Mouse (Mus musculus): ENCODE data around the gene Aldh3b3.
"Not testable (repeated sequence)": the region's sequence is repeated elsewhere in the genome, so short reads cannot be mapped to it uniquely, and the experiment has no call there.

Gene Aldh3b3

DNA sequence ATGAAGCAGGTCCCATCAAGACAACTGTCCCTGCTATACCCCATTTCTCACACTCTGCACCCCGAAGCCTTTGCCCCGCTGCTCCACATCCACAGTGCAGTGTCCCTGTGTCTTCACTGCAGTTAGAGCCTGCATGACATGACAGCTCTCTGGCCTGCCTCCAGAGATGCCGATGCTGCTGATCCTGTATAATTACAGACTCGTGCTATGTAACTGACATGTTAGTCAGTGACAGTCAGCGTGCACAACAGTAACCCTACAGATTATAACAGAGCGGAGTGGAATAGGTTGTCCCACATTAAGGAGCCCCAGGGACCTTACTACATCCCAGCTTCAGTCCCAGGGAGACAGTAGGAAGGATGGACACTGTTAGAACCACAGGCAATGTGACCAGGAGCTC is 16.2 kb downstream of the Aldh3b3 start:
- DNase-seq (ENCODE audit: low read depth, low spot score) = not testable (repeated sequence)

- DNase-seq (ENCODE audit: low read depth, low spot score) = no peak
Measured at GRCm38 (mm10) chr19:3975866-3976265, 17.4 kb downstream of the Aldh3b3 start.

GRCm38 (mm10) chr19:3980309-3980708 is 21.9 kb downstream of the Aldh3b3 start:
- peak; percentile 83 for DNase-seq (ENCODE audit: low read depth, low spot score)

GRCm38 (mm10) chr19:3980917-3981316 is 22.5 kb downstream of the Aldh3b3 start:
- DNase-seq (ENCODE audit: low read depth, low spot score) = no peak

- DNase-seq (ENCODE audit: low read depth, low spot score) = no peak
Measured at GRCm38 (mm10) chr19:3983527-3984200, 25.2 kb downstream of the Aldh3b3 start.

DNA sequence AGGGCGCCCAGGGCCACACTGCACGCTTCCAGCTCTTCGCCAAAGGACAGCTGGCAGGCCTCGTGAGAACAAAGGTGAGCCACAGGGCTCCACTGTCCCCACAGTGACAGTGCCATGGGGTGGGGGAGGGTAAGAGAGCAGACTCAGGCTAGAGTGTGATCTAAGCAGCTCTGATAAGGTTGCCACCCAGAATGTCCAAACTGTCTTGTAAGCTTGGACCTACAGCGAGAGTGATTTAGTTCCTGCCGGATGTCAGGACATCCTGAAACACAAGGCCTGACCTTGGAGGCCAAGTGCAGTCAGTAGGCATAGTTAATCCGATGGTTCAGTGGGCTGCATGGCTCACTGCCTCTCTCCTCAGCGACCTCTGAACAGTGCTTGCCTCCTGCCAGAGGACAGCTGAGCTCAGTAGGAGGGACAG is 26.8 kb downstream of the Aldh3b3 start:
- no peak for DNase-seq (ENCODE audit: low read depth, low spot score)

GRCm38 (mm10) chr19:3986334-3986733 is 27.9 kb downstream of the Aldh3b3 start, which contains the start of gene Acy3:
Gene Acy3 (plus strand): TSS chr19:3986570.
- no peak for DNase-seq (ENCODE audit: low read depth, low spot score)

GRCm38 (mm10) chr19:3988066-3988465 is 29.6 kb downstream of the Aldh3b3 start:
- no peak for DNase-seq (ENCODE audit: low read depth, low spot score)

DNA sequence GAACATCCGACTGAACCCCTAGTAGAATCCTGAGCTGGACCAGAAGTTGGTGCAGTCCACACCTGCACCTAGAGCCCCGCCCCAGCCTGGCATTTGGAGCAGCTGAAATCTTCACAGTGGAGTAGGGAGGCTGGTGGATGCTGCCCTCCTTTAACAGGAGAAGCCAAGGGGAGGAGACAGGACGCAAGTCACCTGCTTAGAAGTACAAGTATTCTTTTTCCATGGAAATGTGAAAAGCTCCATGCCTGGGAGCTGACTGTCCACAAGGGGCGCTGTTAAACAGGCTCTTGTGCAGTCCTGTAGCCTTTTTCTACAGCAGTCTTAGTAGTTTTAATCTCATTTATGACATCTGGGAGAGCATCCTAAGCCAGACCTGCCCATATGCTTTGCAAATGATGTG is 30.3 kb downstream of the Aldh3b3 start:
- DNase-seq (ENCODE audit: low read depth, low spot score) = no peak

- DNase-seq (ENCODE audit: low read depth, low spot score) = no peak
Measured at GRCm38 (mm10) chr19:3990804-3991203, 32.4 kb downstream of the Aldh3b3 start.

DNA sequence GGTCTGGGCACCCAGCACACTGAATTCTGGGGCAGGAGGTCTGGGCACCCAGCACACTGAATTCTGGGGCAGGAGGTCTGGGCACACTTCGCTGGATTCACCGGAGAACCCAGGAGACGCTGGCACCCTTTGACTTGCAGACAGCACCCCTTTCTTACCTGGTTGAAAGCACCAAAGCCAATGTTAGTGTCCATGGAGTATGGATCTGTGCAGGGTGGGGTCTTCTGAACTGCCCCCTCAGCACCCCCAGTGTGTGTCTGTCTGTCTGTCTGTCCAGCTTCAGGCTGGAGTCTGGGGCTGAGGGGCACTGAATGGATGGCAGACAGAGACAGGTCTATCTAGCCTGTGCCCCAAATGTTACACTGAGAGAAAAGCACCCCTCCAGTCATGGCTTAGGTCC is 33.1 kb downstream of the Aldh3b3 start:
- no peak for DNase-seq (ENCODE audit: low read depth, low spot score)

GRCm38 (mm10) chr19:3991966-3992365 is 33.5 kb downstream of the Aldh3b3 start:
- DNase-seq (ENCODE audit: low read depth, low spot score) = no peak

DNA sequence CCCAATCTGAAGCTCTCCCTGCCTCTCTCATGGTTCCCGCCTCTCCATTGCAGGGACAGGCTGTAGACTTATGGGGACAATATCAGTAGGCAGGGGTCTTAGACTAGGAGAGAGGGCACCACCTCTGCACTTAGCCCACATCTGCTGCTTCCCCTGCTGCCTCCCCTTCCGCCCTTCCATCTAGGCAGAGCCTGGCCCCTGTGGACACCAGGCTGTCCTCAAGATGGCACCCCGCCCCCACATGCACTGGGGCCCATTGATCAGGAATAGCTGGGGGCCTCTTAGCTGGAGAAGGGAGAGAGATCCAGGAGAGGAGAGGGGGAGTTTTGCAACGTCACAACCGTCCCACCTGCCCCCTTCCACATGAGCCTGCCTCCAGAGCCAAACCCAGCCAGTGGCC is 34.0 kb downstream of the Aldh3b3 start, which contains the start of gene Tbx10:
Gene Tbx10 (plus strand): TSS at position 337 of the 400 bp plus-strand sequence.
- no peak for DNase-seq (ENCODE audit: low read depth, low spot score)

GRCm38 (mm10) chr19:3994932-3995331 is 36.5 kb downstream of the Aldh3b3 start:
- DNase-seq (ENCODE audit: low read depth, low spot score) = no peak

DNA sequence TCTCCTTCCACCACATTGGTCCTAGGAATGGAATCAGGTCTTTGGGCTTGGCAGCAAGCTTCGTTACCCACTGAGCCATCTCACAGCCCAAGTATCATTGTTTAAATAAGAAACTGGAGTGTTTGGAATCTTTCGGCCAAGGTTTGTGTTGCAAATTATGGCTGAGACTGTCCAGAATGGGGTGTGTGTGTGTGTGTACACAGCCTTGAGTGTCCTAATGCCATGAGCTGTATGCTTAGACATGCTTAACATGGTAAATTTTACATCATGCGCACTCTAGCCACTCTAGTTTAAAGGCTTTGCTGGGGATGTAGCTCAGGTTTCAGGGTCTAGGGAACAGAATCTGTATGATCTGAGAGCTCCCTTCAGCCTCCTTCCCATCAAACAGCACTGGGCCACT is 37.1 kb downstream of the Aldh3b3 start:
- DNase-seq (ENCODE audit: low read depth, low spot score) = no peak

DNA sequence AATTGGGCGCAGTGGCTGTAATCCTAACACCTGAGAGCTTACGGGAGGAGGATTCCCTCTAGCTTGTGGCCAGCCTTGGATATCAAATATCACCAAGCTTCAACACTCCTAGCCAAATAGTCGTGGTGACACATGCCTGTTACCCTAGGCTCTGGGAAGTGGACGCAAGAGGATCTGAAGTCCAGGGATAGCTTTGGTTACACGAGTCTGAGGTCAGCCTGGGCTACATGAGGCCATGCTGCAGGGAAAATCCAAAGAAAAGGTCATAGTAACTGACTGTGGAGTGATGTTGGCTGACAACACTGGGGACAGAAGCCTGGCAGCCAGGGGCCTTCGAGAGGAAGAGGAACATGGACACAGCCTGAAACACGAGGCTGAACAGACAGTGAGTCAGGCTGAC is 37.7 kb downstream of the Aldh3b3 start:
- no peak for DNase-seq (ENCODE audit: low read depth, low spot score)

- DNase-seq (ENCODE audit: low read depth, low spot score) = no peak
Measured at GRCm38 (mm10) chr19:3996747-3997146, 38.3 kb downstream of the Aldh3b3 start.

GRCm38 (mm10) chr19:3997231-3997630 is 38.8 kb downstream of the Aldh3b3 start:
- DNase-seq (ENCODE audit: low read depth, low spot score) = no peak

DNA sequence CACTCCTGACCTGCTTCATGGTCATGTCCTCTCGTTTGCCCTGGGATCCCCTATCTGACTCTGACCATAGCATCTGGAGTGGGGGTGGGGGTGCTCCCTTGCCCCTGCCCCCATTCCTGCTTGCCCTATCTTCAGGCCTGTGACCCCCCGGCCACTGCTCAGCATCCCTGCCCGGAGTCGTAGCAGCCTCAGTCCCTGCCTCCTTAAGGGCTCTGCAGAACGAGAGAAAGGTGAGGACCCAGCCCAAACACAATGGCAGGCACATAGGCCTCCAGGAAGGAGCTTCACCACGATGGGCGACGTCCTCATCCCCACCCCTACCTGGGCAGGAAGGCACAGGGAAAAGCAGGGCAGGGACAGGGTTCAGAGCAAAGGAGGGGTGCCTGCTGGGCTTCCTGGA is 39.9 kb downstream of the Aldh3b3 start:
- DNase-seq (ENCODE audit: low read depth, low spot score) = no peak

DNA sequence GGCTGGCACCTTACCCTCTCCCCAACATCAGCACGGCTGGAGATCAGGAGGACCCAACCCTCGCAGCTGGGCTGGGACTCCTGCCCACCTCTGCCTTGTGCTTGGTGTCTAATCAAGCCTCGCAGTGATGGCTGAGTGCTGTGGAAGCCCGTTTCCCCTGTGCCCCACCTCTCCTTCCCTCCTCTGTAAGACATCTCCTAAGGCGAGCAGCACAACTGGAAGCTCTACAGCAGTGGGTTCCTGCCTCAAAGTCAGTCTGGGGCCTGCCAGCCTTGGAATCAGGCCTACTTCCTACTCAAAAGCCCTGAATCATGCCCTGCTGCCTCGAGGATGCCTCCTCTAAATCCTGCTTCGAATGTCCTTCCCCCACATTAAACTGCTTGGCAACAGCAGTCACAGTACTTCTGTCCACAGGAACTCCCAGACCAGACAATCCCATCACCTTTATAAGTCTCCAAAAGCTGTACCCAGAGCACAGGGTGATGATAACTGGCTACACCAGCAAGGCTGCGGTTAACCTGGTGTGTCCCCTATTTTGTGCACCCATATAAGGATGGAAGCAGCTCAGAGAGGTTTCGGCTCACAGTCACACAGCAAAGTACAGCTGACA is 40.8 kb downstream of the Aldh3b3 start:
- DNase-seq (ENCODE audit: low read depth, low spot score) = no peak

GRCm38 (mm10) chr19:4000119-4000900 is 41.9 kb downstream of the Aldh3b3 start, which contains the start of the genes Nudt8 and Gm49405:
Gene Nudt8 (plus strand): TSS chr19:4000580.
Gene Gm49405 (plus strand): TSS chr19:4000626.
- DNase-seq (ENCODE audit: low read depth, low spot score) = peak; percentile 93

- no peak for DNase-seq (ENCODE audit: low read depth, low spot score)
Measured at GRCm38 (mm10) chr19:4000949-4001525, 42.6 kb downstream of the Aldh3b3 start.
